Mouse (Mus musculus) R1 (cell line): ENCODE measurements at regions not wholly inside any gene's neighbourhood (a gene's known extent, or its start where the extent isn't known, plus 50 kb on each side); places are given as distances from the start of the nearest gene placed in this dataset.
"Not testable (repeated sequence)": the region's sequence is repeated elsewhere in the genome, so short reads cannot be mapped to it uniquely, and the experiment has no call there.

ENCODE experiments used
- DNase-seq: peaks from one replicate; pipeline ENCODE4 v3.0.0-alpha.2; 2018; ENCODE audit warnings: low read depth, low spot score

DNA sequence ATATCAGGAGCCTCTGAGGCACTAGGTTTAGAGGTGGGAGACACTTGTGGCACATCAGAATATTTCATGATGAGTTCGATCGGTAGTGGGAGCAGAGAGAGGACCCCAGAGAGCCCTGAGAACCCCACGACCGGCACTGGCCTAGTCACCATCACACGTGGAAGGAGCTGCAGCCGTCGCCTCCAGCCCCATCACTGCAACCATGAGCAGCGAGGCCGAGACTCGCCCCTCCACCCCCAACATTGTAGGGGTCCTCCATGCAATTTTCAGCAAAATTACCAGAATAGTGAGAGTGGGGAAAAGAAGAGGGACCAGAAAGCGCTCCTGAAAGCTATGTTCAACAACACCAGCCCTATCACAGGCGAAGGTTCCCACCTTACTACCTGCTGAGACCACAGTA is 297.0 kb downstream of the Edem1 start:
- DNase-seq: no peak

DNA sequence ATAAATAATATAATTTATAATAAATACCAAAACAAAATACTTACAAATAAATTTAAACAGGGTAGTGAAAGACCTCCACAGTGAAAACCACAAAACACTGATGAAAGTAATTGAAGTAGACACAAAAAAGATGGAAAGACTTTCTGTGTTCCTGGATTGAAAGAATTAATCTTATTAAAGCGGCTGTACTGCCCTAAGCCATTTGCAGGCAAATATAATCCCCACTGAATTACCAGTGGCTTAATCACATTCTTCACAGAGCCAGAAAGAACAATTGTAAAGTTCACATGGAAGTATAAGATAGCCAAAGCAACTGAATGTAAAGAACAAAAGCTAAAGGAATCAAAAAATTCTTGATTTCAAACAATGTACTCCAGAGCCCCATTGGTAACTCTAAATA is 298.8 kb downstream of the Edem1 start:
- DNase-seq: no peak

DNA sequence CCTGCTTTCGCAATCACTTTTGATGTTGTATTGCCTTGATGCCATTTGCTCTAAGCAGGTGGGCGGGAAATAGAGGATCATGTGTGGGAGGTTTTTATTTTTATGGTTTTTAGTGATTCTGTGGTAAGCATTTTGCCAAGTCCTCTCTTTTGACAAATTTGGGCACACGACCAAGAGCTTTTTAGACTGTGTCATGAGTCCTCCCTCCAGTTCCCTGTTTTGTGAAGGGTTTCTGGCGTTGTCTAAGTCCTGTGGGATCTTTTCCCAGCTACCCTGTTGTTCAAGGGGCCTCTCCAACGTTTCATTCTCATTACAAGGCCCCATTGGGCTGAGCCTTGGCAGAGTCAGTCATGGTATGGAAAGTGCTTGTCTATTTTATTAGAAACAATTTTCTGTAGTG is 317.7 kb downstream of the Edem1 start:
- no peak for DNase-seq

DNA sequence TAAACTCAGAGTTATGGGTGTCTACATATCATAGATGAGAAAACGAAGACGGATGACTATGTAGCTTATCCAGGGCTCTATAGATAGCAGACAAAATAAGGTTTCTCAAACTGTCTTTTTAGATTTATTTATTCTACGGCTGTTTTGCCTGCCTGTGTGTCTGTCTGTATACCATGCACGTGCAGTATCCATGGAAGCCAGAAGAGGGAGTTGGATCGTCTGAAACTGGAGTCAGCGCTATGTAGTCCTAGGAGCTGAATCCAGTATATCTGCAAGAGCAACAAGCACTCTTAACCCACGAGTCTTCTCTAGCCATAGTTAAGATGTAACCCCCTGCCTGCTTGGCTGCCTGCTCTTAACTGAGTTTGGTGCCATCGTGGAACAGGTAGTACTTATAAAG is 320.6 kb downstream of the Edem1 start:
- peak; percentile 50 for DNase-seq

DNA sequence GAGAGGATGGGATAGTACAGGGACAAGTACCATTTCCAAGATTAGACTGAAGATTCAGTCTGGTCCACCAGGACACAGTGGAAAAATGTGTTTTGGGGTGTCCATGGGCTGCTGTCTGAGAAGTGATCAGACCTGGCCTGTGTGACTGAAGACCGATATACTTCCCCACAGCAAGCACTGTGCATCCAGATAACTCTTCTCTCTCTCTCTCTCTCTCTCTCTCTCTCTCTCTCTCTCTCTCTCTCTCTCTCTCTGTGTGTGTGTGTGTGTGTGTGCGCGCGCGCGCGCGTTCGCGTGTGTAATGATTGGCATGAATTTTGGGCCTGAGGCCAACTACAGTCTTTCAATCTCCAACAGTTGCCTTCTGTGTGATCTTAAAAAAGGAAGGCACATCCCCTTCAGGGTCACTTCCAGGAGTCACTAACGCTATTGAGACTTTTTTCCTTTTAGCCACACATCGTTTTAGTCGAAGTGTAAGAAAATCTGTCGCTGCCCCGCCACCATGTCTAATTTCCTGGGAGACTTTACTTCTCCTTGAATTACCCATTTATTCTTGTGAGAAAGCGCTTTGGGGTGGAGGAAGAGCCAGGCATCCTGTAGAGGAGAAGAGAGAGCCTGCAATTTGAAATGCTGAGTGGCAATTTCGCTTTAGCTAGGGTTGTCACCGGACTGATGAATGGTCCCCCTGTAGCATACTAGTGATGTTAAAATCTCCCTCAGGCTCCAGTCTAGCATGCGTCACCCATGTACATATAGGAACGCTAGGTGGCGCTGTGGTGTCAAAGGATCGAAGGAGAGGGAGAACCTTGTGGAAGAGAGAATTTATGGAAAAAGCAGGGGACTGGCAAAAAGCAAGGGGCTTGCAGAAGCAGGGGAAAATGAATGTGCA is 321.8 kb downstream of the Edem1 start:
- peak; percentile 80 for DNase-seq

DNA sequence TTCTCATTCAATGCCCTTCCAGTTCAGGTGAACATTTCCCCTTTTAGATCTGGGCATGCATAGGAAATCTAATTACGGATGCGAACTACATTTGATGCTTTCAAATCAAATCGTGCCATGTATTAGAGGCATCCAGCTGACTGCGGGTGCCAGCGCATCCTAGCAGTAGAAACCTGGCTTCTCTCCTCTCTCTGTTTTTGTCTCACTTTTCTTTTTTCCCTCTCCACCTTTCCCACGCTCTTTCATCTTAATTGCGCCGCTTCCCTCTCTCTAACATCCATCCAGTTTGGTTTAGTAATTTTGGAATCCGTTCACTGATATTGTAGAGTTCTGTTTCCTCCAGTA is 322.4 kb downstream of the Edem1 start:
- no peak for DNase-seq

DNA sequence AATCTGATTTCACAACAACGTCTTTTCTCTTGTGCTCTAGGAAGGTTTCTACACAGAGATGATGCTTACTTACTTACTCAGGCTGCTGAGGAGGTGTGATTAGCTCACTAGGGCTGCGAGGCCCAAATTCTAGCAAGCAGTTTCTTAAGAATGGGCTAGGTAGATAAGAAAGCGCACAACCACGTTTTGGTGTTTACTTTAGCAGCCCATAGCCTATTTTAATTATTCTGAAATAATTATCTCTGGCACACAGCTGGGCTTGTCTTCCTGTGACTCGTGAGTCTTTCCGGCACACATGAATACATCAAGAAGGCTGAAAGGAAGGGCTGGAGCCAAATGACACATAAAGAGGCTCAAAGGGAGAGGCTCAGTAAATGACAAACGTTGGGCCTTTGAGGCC is 325.2 kb downstream of the Edem1 start:
- DNase-seq: no peak

DNA sequence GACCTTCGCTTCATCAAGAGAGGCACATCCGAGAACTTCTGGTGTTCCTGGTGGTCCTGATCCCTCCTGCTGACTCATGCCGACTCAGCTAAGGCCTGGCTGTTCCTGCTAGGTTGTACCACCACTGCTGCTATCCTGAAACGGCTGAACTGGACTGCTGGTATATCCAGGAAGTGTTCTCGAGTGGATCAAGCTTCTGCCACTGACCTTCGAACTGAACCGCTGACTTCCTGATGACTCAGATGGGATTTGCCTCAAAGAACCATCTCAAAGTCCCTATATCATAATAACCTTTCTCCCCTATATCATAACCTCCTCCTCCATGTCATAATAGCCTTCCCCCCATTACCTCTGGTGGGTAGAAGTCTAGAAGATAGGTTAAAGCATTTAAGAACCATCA is 331.1 kb downstream of the Edem1 start:
- no peak for DNase-seq

DNA sequence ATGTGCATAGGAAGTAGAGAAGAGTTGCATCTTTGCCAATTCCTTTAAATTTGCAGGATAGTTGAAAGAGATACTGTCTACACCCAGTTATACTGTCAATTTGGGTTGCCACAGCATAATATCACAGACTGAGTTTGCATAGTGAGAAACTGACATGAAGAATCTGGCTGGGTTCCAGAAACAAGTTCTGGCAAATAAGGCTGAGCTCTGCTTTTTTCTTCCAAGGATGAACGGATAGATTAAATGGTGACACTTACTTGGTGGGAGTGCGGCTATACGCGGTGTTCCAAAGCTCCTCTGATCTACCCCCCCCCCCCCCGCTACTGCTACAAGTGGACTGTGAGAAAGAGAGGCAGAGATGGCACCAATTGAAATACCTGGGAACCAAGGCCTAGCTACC is 339.0 kb downstream of the Edem1 start:
- no peak for DNase-seq

DNA sequence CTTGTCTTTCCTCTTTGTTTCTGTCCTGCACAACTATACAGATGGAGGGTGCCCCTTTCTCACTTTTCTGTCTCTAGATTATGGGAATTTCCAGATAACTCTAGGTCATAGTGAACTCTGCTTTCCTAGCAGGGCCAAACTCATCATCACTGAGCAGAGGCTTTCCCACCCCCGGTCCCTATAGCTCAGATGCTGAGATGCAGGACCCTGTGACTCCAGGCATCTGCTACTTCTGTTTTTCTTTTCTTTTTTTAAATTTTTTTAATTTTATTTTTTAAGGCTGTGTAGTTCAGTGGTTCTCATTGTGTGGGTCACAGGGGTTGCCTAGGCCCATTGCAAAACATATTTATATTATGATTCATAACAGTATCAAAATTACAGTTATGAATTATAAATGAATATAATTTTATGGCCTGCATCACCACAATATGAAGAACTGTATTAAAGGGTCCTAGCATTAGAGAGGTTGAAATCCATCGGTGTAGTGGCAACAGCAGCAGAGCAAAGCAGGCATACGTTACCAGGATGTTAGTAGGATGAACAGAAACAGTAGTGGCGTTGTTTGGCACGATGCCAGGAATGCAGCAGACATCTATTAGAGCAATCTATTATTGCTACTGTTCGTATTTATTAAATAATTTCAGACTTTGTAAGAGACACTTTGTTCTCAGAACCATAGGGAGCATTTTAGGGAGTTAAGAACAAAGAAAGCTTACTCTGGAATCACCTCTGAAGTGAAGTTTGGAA is 343.8 kb downstream of the Edem1 start:
- no peak for DNase-seq

DNA sequence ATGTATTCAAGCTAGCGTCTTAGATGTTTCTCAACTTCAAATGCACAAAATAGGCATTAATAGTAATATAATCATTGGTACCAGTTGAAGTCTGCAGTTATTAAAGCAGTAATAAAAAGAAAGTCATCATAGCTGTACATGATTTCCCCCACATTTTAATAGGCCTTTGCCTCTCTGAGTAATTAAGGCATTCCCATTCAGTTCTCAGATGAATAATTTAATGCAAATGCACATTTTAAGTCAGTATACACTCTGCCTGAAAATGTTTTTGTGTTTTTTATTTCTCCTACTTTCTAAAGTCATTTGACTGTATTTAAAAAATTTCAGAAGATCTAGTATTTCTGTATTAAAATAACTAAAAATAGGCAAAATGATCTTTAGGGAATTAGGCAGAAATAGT is 344.6 kb downstream of the Edem1 start:
- DNase-seq: no peak

DNA sequence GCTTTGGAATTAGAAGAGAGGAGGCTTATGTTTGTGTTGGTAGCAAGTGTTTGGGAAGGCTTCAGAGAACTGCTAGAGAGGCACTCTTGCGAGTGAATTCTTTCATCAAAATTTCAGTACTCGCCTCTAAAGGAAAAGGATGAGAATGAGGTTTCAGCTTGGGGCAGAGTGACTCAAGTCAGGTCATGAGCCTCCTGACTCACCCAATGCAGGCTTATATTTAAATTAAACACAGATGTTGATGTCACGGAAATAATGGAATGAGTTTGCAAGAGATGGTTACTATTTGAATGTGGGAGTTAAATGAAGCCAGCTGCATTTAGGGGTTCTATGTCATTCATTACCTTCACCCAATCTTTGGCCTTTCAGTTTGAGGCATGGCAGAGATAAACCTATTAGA is 348.4 kb downstream of the Edem1 start:
- no peak for DNase-seq

DNA sequence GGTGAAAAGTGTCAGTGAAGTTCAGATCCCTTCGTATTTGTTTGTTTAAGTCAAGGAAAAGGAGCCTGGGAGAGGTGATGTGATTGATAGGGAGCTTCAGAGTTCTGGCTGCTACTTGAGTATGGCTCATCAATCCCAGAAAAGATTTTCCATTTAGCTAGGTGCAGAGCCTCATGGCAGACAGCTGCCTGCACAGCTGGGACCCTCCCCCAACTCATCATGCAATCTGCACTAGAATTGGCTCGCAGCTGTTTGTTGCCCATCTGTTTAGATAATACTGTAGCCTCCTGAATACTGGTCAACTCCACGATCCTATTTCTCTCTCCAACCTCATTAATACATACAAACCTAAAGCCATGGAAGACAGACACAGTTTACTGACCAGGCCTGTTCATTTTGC is 354.4 kb downstream of the Edem1 start:
- no peak for DNase-seq

DNA sequence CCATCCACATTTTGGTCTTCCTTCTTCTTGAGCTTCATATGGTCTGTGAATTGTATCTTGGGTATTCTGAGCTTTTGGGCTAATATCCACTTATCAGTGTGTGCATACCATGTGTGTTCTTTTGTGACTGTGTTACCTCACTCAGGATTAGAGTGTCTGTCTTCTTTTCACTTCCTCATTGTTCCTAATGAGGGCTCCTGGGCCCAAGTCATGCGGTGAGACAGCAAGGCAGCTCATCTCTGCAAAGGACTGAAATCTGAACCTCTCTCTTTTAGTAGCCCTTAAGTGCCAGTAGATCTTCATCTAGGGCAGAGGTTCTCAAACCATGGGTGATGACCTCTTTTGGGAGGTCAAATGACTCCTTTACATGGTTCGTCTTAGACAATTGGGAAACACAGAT is 364.6 kb downstream of the Edem1 start:
- not testable (repeated sequence) for DNase-seq

DNA sequence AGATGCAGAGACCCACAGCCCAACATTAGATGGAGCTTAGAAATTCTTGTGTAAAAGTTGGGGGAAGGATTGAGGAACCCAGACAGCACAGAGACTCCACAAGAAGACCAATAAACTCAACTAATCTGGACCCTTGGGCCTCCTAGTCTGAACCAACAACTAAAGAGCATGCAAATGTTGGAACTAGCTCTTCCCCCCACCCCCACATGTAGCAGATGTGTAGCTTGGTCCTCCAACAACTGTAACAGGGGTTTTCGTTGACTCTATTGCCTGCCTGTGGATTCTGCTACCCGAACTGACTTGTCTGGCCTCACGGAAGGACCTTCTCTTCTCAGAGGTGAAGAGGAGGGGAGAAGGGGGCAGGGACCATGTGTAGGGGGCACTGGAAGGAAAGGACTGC is 365.2 kb downstream of the Edem1 start:
- no peak for DNase-seq

DNA sequence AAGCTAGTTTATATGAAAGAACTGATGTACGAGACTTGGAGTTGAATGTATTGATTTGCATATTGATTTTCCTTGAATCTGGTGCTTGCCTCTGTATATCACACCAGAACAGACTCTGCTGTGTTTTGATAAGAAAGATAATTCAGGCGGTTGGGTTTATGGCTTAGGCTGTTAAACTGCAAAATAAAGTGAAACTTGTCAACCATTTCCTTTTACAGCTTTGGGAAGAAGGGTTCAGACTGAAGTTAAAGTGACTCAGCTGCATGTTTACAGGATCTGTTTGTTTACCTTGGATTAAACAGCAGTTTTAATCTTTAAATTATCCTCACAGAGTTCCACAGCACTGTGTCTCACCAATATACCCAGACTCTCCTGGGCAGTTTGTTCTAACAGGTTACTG is 381.3 kb downstream of the Edem1 start:
- DNase-seq: no peak

DNA sequence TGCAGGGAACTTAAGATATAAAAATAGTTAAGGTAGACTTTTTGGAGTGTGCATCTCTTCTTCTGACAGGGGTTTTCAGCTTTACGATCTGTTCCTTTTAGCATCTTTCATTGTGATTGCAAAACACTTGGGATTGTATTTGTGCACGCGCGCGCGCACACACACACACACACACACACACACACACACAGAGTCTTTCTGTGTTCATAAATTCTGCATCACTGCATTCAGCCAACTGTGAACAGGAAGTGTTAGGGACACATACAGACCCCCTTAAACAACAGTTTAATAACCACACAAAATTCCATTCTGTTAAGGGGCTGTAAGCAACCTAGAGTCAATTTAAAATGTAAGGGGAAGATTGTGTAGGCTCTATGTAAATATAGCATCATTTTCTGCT is 401.9 kb downstream of the Edem1 start:
- DNase-seq: no peak

DNA sequence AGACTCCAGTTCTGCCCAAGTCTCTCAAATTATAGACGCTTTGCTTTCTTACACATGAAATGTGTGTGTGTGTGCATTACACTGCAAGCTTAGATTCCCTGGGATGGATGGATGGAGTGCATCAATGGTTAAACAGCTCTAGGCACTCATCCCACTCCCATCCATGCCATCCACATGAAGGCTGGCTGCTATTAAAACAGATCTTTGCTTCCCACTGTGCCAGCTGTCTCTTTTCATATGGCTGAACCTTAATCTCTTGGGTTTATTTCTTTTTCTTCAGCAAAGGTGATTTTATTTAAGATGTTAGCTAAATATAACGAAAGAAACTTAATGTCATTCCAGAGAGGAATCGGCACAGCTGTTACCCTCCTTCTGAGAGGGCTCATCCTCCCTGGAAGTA is 405.0 kb downstream of the Edem1 start:
- DNase-seq: no peak

DNA sequence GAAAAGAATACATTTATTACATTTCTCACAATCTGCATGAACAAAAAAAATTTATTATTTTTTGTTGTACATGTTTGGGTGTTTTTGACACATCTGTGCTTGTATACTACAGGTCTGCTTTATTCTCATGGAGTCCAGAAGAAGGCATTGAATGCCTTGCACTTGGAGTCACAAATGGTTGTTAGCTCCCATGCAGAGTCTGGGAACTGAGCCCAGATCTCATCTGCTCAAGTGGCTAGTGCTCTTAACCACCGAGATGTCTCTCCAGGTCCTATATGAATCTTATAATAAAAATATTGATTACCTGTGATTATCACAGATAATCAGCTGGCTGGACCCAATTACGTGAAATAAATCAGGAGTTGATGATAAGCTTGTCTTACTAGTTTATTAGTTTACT is 417.2 kb downstream of the Edem1 start:
- DNase-seq: no peak

DNA sequence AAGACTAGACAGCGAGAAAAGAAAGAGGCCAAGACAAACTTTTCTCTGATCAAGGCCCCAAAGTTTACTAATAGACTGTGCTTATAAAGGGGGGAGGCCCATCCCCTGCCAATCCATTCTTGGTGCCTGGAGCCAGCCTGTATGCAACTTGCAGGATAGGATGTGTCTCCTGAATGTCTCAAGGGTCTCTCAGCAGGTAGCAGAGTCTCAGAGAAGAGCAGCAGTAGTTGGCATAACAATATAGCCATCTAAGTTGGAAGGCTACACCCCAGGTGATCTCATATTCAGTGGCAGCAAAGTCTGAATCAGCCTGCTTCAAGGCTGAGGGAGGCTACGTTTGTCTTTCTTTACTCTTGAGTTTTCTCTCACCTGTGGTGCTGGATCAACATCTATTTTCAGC is 418.1 kb downstream of the Edem1 start:
- peak; percentile 75 for DNase-seq
